Mouse (Mus musculus): ENCODE data around the gene Apoa1.

DNA sequence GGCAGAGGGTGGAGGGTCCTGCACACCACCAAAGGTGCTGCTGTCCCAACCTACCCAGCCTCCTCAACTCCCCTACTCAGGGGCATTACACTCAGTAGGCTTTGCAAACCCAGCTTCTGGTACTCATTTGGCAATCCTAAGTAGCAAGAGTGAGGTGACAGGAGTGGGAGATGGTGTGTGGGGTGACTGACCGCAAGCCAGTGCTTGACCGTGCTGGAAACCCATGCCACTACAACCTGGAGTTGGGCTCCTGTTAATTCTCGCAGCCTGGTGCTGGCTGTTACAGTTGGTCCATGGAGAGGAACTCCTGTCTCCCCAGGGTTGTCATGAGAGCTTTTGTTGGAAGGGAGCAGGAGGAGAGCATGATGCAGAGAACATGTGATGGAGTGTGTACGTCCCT is 42.4 kb downstream of the Apoa1 start:
- TF ChIP-seq POLR2A (IDR thresholded peaks at IDR 0.05; ENCODE audit: extremely low read depth, insufficient read depth, low read length) (no peak), CTCF (IDR thresholded peaks at IDR 0.05; ENCODE audit: extremely low read depth, insufficient read depth, low read length) (no peak)
